Mouse (Mus musculus): ENCODE results near the gene Cdip1.
"Not testable (repeated sequence)": the region's sequence is repeated elsewhere in the genome, so short reads cannot be mapped to it uniquely, and the experiment has no call there.

Gene Cdip1

GRCm38 (mm10) chr16:4789810-4790559, at the start of gene Cdip1:
Gene Cdip1, minus strand, starts transcription at chr16:4790292.
- peak; percentile 88 to 93 for DNase-seq (ENCODE audit: low spot score in 2 of 2)

GRCm38 (mm10) chr16:4839552-4839951, 49.5 kb upstream of the Cdip1 start:
- no peak for DNase-seq (ENCODE audit: low spot score in 2 of 2)

- no peak for DNase-seq (ENCODE audit: low spot score in 2 of 2)
Measured at GRCm38 (mm10) chr16:4837631-4838030, 47.5 kb upstream of the Cdip1 start.

- no peak for DNase-seq (ENCODE audit: low spot score in 2 of 2)
Measured at GRCm38 (mm10) chr16:4835191-4835590, 45.1 kb upstream of the Cdip1 start, which contains the start of gene 4930562C15Rik. Gene 4930562C15Rik, plus strand, starts transcription at chr16:4835416.

GRCm38 (mm10) chr16:4833858-4834257, 43.8 kb upstream of the Cdip1 start:
- DNase-seq (ENCODE audit: low spot score in 2 of 2): no peak

GRCm38 (mm10) chr16:4831650-4832419, 41.7 kb upstream of the Cdip1 start:
- DNase-seq (ENCODE audit: low spot score in 2 of 2): no peak

- DNase-seq (ENCODE audit: low spot score in 2 of 2): no peak
Measured at GRCm38 (mm10) chr16:4829271-4829900, 39.3 kb upstream of the Cdip1 start.

GRCm38 (mm10) chr16:4827639-4828038, 37.5 kb upstream of the Cdip1 start:
- DNase-seq (ENCODE audit: low spot score in 2 of 2): no peak

- not testable (repeated sequence) for DNase-seq (ENCODE audit: low spot score in 2 of 2)
Measured at GRCm38 (mm10) chr16:4824466-4824865, 34.4 kb upstream of the Cdip1 start.

- no peak for DNase-seq (ENCODE audit: low spot score in 2 of 2)
Measured at GRCm38 (mm10) chr16:4818349-4818748, 28.3 kb upstream of the Cdip1 start.

- no peak for DNase-seq (ENCODE audit: low spot score in 2 of 2)
Measured at GRCm38 (mm10) chr16:4796631-4797030, 6.5 kb upstream of the Cdip1 start.

- no peak for DNase-seq (ENCODE audit: low spot score in 2 of 2)
Measured at GRCm38 (mm10) chr16:4791332-4791731, 1.2 kb upstream of the Cdip1 start.

GRCm38 (mm10) chr16:4789311-4789768, 752 bp downstream of the Cdip1 start:
- peak; percentile 23 to 69 for DNase-seq (ENCODE audit: low spot score in 2 of 2)

GRCm38 (mm10) chr16:4788176-4788575, 1.9 kb downstream of the Cdip1 start:
- no peak for DNase-seq (ENCODE audit: low spot score in 2 of 2)

GRCm38 (mm10) chr16:4785706-4786105, 4.4 kb downstream of the Cdip1 start:
- DNase-seq (ENCODE audit: low spot score in 2 of 2): no peak

- DNase-seq (ENCODE audit: low spot score in 2 of 2): no peak
Measured at GRCm38 (mm10) chr16:4782515-4782914, 7.6 kb downstream of the Cdip1 start.

- no peak for DNase-seq (ENCODE audit: low spot score in 2 of 2)
Measured at GRCm38 (mm10) chr16:4781524-4782196, 8.4 kb downstream of the Cdip1 start.

- no peak for DNase-seq (ENCODE audit: low spot score in 2 of 2)
Measured at GRCm38 (mm10) chr16:4778940-4779339, 11.2 kb downstream of the Cdip1 start.

- no peak for DNase-seq (ENCODE audit: low spot score in 2 of 2)
Measured at GRCm38 (mm10) chr16:4777905-4778609, 12.0 kb downstream of the Cdip1 start.

GRCm38 (mm10) chr16:4777171-4777904, 12.8 kb downstream of the Cdip1 start:
- DNase-seq (ENCODE audit: low spot score in 2 of 2): no peak
